Mouse (Mus musculus): ENCODE measurements around the gene Trpt1.

DNA sequence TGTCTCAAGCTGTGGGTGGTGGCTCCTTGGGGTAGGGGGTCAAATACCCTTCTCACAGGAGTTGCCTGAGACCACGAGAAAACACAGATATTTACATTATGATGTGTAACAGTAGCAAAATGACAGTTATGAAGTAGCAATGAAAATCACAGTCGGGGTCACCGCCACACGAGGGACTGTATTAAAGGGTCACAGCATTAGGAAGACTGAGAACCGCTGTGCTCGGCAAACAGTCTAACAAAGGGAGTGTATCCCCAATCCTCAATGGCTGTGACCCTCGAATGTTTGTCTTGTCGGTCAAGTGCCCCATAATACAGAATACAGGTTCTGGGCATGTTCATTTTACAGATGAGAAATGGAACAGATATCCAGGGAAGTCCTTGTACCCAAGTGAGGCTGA, 1.9 kb upstream of the Trpt1 start:
- TF ChIP-seq POLR2A (IDR thresholded peaks at IDR 0.05; ENCODE audit: low read depth, low read length) = no peak
- TF ChIP-seq CTCF (IDR thresholded peaks at IDR 0.05; ENCODE audit: borderline replicate concordance, insufficient read depth, low read length) = no peak

Data from embryonic fibroblast, embryonic 13.5 days (primary cell).